Mouse (Mus musculus) kidney, embryonic 15.5 days (tissue): ENCODE data around the gene Unc5cl. TPM values are rescaled to one million over a fixed set of nuclear protein-coding genes. Genes with fewer than 3 reads are reported as not detected.

ENCODE experiments used
- ATAC-seq: fragments of 200-750 bp; cut with Nextera tagmentation; replicated peaks from 2 replicates; pipeline ENCODE4 v1.8.0; 2017; ENCODE audit warnings: moderate TSS enrichment; ENCODE audit not compliant: low FRiP score
- H3K27ac ChIP-seq: fragments of 300-500 bp; sonication (generic); 2 replicates; pipeline ENCODE4 v1.5.1; 2015; ENCODE audit warnings: mild to moderate bottlenecking, inconsistent platforms
- H3K27me3 ChIP-seq: fragments of 300-500 bp; sonication (generic); 2 replicates; pipeline ENCODE4 v1.6.1; 2015; ENCODE audit warnings: inconsistent platforms
- H3K36me3 ChIP-seq: fragments of 300-500 bp; sonication (generic); 2 replicates; pipeline ENCODE4 v1.6.1; 2015; ENCODE audit warnings: inconsistent platforms
- H3K4me1 ChIP-seq: fragments of 300-500 bp; sonication (generic); 2 replicates; pipeline ENCODE4 v1.6.1; 2015; ENCODE audit warnings: inconsistent platforms
- H3K4me2 ChIP-seq: fragments of 300-500 bp; sonication (generic); 2 replicates; pipeline ENCODE4 v1.6.1; 2015; ENCODE audit warnings: moderate library complexity, mild to moderate bottlenecking, inconsistent platforms
- H3K4me3 ChIP-seq: fragments of 300-500 bp; sonication (generic); replicated peaks from 2 replicates; pipeline ENCODE4 v1.5.1; 2015; ENCODE audit warnings: mild to moderate bottlenecking, inconsistent platforms
- H3K9ac ChIP-seq: fragments of 300-500 bp; sonication (generic); 2 replicates; pipeline ENCODE4 v1.6.1; 2015; ENCODE audit warnings: mild to moderate bottlenecking, inconsistent platforms
- H3K9me3 ChIP-seq: fragments of 300-500 bp; sonication (generic); replicated peaks from 2 replicates; pipeline ENCODE4 v1.6.1; 2016; ENCODE audit warnings: inconsistent platforms
- WGBS: fragments of 180-500 bp; shearing (Covaris S2); methylation state at CpG from one replicate; pipeline ENCODE4 v1.1.7; 2015; ENCODE audit warnings: mixed read lengths; 5-methylcytosine and 5-hydroxymethylcytosine counted together
- polyA plus RNA-seq: library from polyadenylated mRNA; unstranded; fragments of >200 nt; fragmentation: Nextera tagmentation; extraction: Ambion mirVana; gene quantifications from 2 replicates; pipeline ENCODE4 v1.2.1, GENCODE M21; 2015

Unc5cl gene
- polyA plus RNA-seq, 1 experiment from 2014 or later = 5.7 TPM

GRCm38 (mm10) chr17:48489466-48489865 lies 34.8 kb downstream of the Unc5cl start:
- H3K4me3 ChIP-seq = no peak overlapping the region
- H3K9me3 ChIP-seq = no peaks in the 10 kb centered on the region
- H3K9ac ChIP-seq = no peak overlapping the region
- ATAC-seq = no peak
- no peak overlapping the region for H3K4me2 ChIP-seq
- 91% methylated on average over 3 of the region's 3 CpGs for WGBS
- H3K36me3 ChIP-seq = no peaks in the 10 kb centered on the region
- no peaks in the 10 kb centered on the region for H3K27me3 ChIP-seq
- no peaks in the 10 kb centered on the region for H3K4me1 ChIP-seq
- H3K27ac ChIP-seq = no peak overlapping the region

GRCm38 (mm10) chr17:48492621-48493020 lies 37.9 kb downstream of the Unc5cl start:
- no peaks in the 10 kb centered on the region for H3K36me3 ChIP-seq

GRCm38 (mm10) chr17:48493582-48493981 lies 38.9 kb downstream of the Unc5cl start:
- Histone ChIP-seq H3K9me3 (no peaks in the 10 kb centered on the region), H3K27ac (no peak overlapping the region), H3K4me2 (no peak overlapping the region), H3K4me3 (no peak overlapping the region), H3K27me3 (no peaks in the 10 kb centered on the region), H3K9ac (no peak overlapping the region), H3K36me3 (no peaks in the 10 kb centered on the region), H3K4me1 (no peaks in the 10 kb centered on the region)
- ATAC-seq = no peak
- 43% methylated on average over 7 of the region's 7 CpGs for WGBS

More at GRCm38 (mm10) chr17:48492621-48493020, 37.9 kb downstream of the Unc5cl start:
- WGBS = 87% methylated on average over 8 of the region's 8 CpGs
- Histone ChIP-seq H3K27me3 (no peaks in the 10 kb centered on the region), H3K4me1 (no peaks in the 10 kb centered on the region), H3K9ac (no peak overlapping the region), H3K4me3 (no peak overlapping the region), H3K27ac (no peak overlapping the region), H3K9me3 (no peaks in the 10 kb centered on the region), H3K4me2 (no peak overlapping the region)
- ATAC-seq = no peak

GRCm38 (mm10) chr17:48493986-48494385 lies 39.3 kb downstream of the Unc5cl start:
- no peak overlapping the region for H3K4me2 ChIP-seq
- no peaks in the 10 kb centered on the region for H3K4me1 ChIP-seq
- WGBS = 67% methylated on average over 8 of the region's 8 CpGs
- H3K36me3 ChIP-seq = no peaks in the 10 kb centered on the region
- H3K27me3 ChIP-seq = no peaks in the 10 kb centered on the region
- H3K9ac ChIP-seq = no peak overlapping the region
- H3K4me3 ChIP-seq = no peak overlapping the region
- no peak for ATAC-seq
- no peak overlapping the region for H3K27ac ChIP-seq
- H3K9me3 ChIP-seq = no peaks in the 10 kb centered on the region

GRCm38 (mm10) chr17:48497986-48498385 lies 43.3 kb downstream of the Unc5cl start:
- no peak for ATAC-seq
- Histone ChIP-seq H3K36me3 (no peaks in the 10 kb centered on the region), H3K4me2 (no peak overlapping the region), H3K27ac (no peak overlapping the region), H3K4me1 (no peaks in the 10 kb centered on the region), H3K27me3 (no peaks in the 10 kb centered on the region), H3K9ac (no peak overlapping the region), H3K4me3 (no peak overlapping the region), H3K9me3 (no peaks in the 10 kb centered on the region)
- WGBS = 67% methylated on average over 3 of the region's 3 CpGs

- Histone ChIP-seq H3K36me3 (no peaks in the 10 kb centered on the region), H3K27ac (no peak overlapping the region), H3K27me3 (no peaks in the 10 kb centered on the region), H3K4me2 (no peak overlapping the region), H3K9me3 (no peaks in the 10 kb centered on the region), H3K9ac (no peak overlapping the region), H3K4me3 (no peak overlapping the region), H3K4me1 (0 out of 2 replicates have a peak, but pooled peaks cover 12% of the 10 kb centered on the region)
- WGBS = 77% methylated on average over 7 of the region's 7 CpGs
- ATAC-seq = no peak
Measured at GRCm38 (mm10) chr17:48500846-48501445, 46.2 kb downstream of the Unc5cl start.

- 26% methylated on average over 3 of the region's 3 CpGs for WGBS
Measured at GRCm38 (mm10) chr17:48505006-48505405, 50.3 kb downstream of the Unc5cl start.

GRCm38 (mm10) chr17:48506986-48507385 lies 52.3 kb downstream of the Unc5cl start:
- ATAC-seq = no peak
- 0 out of 2 replicates have a peak, but pooled peaks cover 12% of the 10 kb centered on the region for H3K4me1 ChIP-seq
- no peak overlapping the region for H3K4me3 ChIP-seq
- H3K36me3 ChIP-seq = no peaks in the 10 kb centered on the region
- H3K27me3 ChIP-seq = no peaks in the 10 kb centered on the region
- H3K4me2 ChIP-seq = no peak overlapping the region
- H3K27ac ChIP-seq = no peak overlapping the region
- whole genome bisulfite sequencing = 64% methylated on average over 4 of the region's 4 CpGs
- H3K9me3 ChIP-seq = no peaks in the 10 kb centered on the region
- H3K9ac ChIP-seq = no peak overlapping the region

More at GRCm38 (mm10) chr17:48505006-48505405, 50.3 kb downstream of the Unc5cl start:
- Histone ChIP-seq H3K9me3 (no peaks in the 10 kb centered on the region), H3K27me3 (no peaks in the 10 kb centered on the region), H3K4me3 (no peak overlapping the region), H3K27ac (no peak overlapping the region), H3K4me2 (no peak overlapping the region), H3K36me3 (no peaks in the 10 kb centered on the region), H3K4me1 (0 out of 2 replicates have a peak, but pooled peaks cover 12% of the 10 kb centered on the region), H3K9ac (no peak overlapping the region)
- ATAC-seq = no peak

GRCm38 (mm10) chr17:48509596-48509995 lies 54.9 kb downstream of the Unc5cl start:
- no peaks in the 10 kb centered on the region for H3K36me3 ChIP-seq
- no peak overlapping the region for H3K27ac ChIP-seq
- no peak overlapping the region for H3K4me3 ChIP-seq
- 84% methylated on average over 4 of the region's 4 CpGs for WGBS
- H3K27me3 ChIP-seq = no peaks in the 10 kb centered on the region
- no peak for ATAC-seq
- no peak overlapping the region for H3K4me2 ChIP-seq
- H3K9me3 ChIP-seq = no peaks in the 10 kb centered on the region
- peaks cover 31% of the 10 kb centered on the region for H3K4me1 ChIP-seq
- H3K9ac ChIP-seq = no peak overlapping the region

- H3K4me1 ChIP-seq = peaks cover 24% of the 10 kb centered on the region
- peak; percentile 83 for ATAC-seq
- H3K27ac ChIP-seq = no peak overlapping the region
- no peak overlapping the region for H3K9ac ChIP-seq
- WGBS = 29% methylated on average over 18 of the region's 18 CpGs
- no peaks in the 10 kb centered on the region for H3K27me3 ChIP-seq
- peak overlapping the region; percentile 39 for H3K4me2 ChIP-seq
- no peak overlapping the region for H3K4me3 ChIP-seq
- H3K9me3 ChIP-seq = no peaks in the 10 kb centered on the region
- H3K36me3 ChIP-seq = no peaks in the 10 kb centered on the region
Measured at GRCm38 (mm10) chr17:48512614-48513281, 58.0 kb downstream of the Unc5cl start.

- Histone ChIP-seq H3K27me3 (no peaks in the 10 kb centered on the region), H3K4me1 (peaks cover 24% of the 10 kb centered on the region), H3K9ac (no peak overlapping the region), H3K9me3 (no peaks in the 10 kb centered on the region), H3K27ac (no peak overlapping the region), H3K4me3 (no peak overlapping the region), H3K4me2 (no peak overlapping the region), H3K36me3 (no peaks in the 10 kb centered on the region)
- WGBS = 27% methylated on average over 4 of the region's 4 CpGs
- ATAC-seq = peak; percentile 54
Measured at GRCm38 (mm10) chr17:48514613-48515012, 59.9 kb downstream of the Unc5cl start.

GRCm38 (mm10) chr17:48519046-48519445 lies 64.3 kb downstream of the Unc5cl start:
- peaks cover 10% of the 10 kb centered on the region for H3K4me1 ChIP-seq
- no peak overlapping the region for H3K27ac ChIP-seq
- H3K4me3 ChIP-seq = no peak overlapping the region
- H3K27me3 ChIP-seq = no peaks in the 10 kb centered on the region
- no peaks in the 10 kb centered on the region for H3K36me3 ChIP-seq
- H3K9ac ChIP-seq = no peak overlapping the region
- ATAC-seq = no peak
- H3K9me3 ChIP-seq = no peaks in the 10 kb centered on the region
- 88% methylated on average over 7 of the region's 7 CpGs for whole genome bisulfite sequencing
- no peak overlapping the region for H3K4me2 ChIP-seq
